Mouse (Mus musculus) lung, adult 18-20 months (tissue): Measurements from ENCODE around the gene Tgfbr3.

ENCODE experiments used
- DNase-seq, 2 experiments: peaks; one replicate each; pipeline ENCODE4 v3.0.0; 2022; ENCODE audit warnings: mixed read lengths in 2 of 2

Tgfbr3 gene

DNA sequence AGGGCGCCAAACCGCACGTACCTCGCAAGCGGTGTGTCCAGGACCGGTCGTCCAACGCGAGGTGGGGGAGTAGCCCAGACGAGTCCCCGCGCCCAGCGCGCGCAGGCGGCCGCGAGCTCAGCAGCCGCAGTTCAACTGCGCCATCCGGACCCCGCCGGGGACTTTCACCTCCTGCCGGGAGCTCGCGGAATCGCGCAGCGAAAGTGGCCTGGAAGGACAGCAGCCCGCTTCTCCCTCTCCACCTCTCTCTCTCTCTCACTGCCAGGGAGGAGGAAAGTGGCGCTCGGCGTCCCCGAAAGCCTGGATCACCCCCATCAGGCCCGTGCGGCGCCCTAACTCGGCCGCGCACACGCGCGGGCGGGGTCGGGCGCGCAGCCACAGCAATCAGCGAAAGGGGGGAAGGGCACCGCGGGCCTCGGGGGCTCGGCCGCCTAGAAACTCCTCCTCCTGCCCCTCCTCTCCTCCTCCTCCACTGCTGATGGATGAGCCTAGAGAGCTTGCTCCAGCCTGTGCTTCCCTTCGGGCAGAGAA, at the start of gene Tgfbr3:
TSS of gene Tgfbr3 (minus strand) at position 396 of the 531 bp plus-strand sequence.
- peak; percentile 85 to 89 for DNase-seq

DNA sequence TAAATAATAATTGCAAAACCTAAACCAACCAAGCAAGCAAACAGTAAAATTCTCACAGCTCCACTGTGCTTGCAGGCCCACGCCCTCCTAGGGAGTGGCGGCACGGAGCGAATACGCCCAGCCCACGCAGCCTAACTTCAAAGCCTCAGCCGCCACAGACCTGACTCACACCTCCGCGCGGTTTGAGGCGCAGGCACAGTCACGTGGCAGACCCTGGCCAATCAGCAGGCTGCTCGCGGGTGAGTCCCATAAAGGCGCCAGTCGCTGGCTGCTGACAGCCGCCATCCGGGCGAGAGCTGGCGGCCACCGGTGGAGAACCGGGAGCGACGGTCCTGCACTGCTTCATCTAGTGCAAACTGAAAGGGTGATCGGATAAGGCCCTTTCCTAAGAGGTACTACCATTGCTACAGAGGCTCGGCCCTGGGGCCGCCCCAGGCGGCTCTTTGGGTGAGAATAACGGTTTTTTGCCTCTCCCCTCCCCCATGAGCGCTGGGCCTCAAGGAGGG, 41.5 kb upstream of the Tgfbr3 start, which contains the start of gene Brdt:
TSS of gene Brdt (plus strand) at position 244 of the 506 bp plus-strand sequence.
- DNase-seq, result no peak

DNA sequence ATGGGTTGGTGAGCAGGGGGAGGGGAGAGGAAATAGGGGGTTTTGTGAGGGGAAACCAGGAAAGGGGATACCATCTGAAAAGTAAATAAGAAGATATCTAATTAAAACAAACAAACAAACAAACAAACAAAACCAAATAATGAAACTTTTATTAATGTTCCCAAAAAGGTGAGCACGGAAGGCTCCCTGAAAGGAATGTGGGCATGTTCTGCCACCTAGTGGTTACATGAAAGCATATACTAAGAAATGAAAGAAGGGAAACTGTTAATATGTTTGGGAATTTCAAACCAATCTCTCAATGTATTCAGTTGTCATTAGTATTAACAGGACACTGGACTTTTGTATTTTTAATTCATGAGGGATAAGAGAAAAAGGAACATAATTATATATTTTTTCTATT, 31.3 kb upstream of the Tgfbr3 start:
- peak in 1 of 2 experiments; percentile 29 for DNase-seq

DNA sequence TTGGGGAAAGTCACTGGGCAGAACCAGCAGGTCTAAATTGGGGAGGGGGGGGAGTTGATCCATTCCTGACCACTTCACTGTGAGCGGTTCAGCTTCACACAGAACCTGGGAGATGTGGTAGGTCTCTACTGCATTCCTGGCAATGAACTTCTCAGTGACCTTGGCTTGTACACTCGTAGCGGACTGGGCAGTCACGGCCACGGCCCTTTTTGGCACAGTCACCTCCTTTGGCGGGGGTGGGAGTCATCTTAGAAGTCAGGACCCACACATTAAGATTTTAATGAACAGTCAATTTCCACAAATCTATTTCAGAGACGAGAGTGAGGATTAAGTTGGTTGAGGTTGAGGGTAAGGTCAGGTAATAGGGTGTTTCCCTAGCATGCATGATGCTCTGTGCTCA, 27.7 kb upstream of the Tgfbr3 start:
- DNase-seq, result no peak

DNA sequence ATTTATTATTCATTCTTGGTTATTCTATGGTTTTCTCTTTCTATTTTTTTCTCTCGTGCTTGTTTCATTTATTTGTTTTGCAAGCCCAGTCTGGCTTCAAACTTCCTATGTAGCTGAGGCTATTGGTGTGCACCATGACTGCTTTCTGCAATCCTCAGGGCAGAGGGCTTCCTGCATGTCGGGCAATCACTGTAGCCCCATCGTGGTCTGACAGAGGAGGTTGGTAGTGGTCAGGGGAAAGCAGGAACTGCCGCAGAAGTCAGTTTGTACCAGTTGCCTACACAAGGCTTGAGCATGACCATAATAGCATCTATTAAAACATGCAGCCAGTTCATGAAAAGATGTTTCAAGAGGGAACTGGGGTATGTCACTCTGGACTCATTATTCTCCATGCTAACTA, 18.0 kb upstream of the Tgfbr3 start:
- no peak for DNase-seq

DNA sequence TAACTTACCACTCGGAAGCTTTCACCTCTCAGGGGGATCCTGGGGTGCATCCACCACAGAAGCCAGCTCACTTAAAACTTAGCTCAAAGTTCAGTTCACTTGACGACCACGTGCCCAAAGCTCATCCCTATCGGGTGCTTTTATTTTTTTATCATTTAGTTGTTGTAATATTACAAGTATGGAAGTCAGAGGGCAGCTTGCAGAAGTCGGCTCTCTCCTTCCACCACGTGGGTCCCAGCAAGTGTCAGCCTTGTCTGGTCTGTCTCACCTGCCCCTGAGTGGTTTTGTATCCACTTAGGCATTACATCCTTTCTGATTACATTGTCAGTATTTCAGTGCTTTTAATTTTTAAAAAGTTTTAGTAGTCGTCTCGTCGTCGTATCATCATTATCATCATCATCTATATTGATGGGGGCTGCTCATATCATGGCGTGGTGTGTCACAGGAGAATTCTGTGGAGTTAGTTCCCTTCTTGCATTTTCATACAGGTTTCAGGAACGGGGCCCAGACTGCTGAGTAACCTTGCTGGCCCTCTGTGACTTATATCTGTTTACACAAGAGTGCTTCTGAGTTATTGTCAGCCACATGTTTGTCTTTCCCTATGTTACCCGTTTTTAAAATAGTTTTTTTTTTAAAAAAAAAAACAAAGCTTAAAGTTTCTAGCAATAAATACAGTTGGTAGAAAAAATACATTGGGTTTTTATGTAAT, 14.8 kb upstream of the Tgfbr3 start:
- DNase-seq, result no peak

DNA sequence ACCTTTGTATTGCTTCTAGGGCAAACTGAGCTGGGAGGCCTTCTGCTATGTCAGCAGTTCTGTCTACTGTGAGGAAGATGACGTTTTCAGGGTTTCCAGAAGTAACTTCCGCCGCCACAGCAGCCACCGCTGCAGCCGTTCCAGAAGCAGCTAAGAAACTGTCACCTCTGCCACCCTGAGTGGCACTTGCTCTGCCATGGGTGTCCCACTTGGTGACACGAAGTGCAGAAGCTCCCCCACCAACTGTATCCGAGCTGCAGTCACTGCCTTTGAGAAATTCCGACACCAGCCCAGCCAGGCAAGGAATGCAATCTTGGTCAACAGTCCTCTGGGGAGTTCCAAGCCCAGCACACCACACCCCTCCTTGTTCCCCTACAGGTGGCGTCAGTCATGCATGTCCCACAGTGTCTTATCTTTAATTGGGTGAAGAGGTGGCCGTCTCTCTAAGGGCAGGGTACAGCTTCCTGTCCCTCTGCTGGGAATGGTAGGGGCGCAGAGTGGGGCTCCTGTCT, 14.0 kb upstream of the Tgfbr3 start:
- peak in 1 of 2 experiments; percentile 34 for DNase-seq

DNA sequence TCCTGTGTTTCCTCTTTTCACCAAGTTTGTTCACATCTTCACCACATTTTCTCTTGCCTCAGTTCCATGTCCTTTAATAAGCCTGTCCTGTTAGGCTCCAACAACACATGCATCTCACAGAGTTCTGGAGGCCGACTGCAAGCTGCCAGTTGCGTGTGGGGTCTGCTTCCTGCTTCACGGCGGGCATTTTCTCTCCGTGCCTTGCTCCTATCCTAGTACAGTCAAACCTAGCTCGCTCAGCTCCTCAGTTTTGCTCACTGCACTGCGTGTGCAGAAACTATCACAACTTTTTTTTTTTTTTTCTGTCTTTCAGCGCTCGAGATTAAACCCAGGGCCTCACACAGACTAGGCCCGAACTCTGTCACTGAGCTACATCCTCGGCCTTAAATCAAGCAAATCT, 9.4 kb upstream of the Tgfbr3 start:
- no peak for DNase-seq

DNA sequence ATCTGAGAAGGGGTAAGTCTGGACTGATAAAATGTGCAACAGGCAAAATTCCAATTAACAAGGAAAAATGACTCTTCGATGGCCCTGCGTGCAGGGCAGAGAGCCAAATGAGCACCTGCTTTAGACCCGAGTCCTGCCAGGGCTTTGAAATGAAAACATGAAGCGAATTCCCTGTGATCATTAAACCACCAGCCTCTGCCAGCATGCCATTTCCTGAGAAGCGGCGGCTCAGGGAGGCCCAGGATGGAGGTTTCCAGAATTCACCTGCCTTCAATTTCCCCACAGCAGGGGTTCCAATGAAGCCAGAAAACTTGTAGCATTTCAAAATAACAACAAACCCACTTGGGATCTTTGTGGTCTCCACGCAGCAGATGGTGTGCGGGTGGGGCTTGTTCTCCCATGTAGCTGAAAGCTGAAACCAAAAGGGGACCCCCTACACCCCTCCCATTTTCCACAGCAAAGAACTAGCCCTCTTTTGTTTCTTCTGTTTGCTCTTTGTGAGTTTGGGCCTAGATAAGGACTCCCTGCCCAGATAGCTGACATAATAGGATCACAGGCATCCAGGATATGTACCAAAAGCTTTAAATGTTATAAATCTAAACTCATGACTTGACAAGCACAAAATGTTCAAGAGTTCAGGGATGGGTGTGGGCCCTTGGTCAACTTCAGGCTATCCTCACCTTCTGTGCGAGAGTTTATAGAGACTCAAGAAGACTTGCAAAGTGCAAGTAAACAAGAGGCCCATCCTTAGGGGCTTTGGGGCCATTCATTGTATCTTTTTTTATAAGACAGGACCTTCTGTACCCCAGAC, 7.3 kb upstream of the Tgfbr3 start:
- no peak for DNase-seq

DNA sequence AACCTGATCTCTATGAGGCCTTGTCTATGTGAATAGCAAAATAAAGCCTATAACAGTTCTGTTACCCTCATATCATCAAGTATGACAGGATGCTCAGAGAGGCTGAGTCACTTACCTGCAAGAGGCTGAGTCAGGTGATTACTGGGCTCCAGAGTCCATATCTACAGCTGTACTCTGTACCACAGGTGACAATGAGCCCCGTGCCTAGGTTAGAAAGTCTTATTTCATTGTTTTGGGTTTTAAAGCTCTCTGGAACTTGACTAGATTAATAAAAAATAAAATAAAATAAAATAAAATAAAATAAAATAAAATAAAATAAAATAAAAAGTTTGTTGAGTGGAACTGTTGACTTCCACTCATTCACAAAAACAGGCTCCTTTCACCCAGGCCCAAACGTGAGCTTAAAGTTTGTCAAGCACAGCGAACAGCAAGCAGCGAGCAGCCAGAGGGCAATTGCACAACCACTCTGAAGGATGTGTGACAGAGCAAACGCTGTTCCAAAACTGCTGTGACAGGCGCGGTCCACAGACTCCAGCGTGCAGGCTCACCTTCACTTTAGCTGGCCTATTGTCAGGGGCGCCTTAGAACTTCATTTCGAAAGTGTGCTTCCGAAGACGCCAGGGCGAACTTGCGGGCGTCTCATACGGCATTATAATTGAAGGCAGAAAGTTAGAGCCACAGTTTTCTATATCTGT, 6.5 kb upstream of the Tgfbr3 start:
- peak in 1 of 2 experiments; percentile 52 for DNase-seq

DNA sequence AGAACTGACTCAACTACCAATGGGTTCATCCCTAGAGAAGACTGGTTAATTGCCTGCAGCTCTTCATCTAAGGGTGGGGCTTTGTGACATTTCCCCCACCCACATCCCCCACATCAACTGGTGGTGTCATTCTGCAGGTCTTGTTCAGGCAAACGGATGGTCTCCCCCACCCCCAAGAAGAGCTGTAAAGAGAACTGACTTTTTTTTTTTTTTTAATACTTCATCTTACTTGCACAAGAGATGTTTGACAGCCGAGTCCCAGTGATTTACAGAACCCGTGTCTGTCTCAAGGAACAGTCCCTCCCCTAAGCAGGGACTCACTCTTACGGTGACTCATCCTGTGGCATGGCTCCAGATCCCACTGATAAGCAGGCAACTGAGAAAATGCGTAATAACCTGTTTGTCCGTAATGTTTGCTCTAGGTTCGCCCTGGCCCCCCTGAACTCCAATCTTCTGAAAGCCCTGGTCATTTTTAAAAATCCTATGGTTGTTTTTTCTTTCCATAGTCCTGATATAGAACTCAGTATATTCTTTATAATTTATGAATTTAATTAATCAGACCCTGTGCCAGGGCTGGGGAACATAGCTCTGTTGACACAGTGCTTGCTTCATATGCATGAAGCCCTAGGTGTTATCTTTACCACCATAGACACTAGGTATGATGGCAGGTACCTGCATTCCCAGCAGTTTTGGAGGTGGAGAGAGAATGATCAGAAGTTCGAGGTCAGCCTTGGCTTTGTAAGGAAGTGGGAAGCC, 5.8 kb upstream of the Tgfbr3 start:
- DNase-seq, result peak; percentile 58 to 70

DNA sequence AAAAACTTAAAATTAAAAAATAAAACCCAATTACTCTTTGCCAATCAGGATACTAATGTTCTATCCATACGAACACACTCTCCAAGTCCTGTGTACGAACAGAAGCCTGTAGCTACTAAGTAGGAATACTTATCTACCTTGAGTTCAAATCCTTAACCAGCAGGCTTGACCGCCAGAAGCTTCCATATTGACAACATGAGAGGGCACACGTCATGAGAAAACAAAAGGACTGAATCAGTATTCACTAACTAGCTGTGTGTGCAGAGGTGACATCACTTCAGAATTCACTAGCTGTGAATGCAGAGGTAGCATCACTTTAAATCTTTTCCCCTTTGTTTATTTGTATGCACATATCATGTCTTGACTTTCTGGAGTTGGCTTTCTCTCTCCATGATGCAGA, 4.6 kb upstream of the Tgfbr3 start:
- no peak for DNase-seq

DNA sequence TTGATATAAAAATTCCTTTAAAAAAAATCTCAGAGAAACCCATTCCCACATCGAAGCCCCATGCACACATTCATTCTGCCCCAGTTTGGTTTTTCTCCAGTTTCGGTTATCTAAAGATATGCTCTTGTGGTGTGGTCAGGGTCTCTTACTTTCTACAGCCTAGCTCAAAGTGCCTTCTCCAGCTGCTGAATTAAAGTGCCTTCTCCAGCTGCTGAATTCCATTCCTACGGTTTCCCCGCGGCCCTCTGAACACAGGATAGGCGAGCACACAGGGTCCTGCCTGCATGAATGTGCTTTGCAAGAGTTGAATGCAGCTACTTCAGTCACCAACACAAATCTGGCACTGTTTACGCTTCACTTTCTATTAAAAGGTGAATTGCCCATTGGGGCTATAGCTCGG, 557 bp upstream of the Tgfbr3 start:
- no peak for DNase-seq

DNA sequence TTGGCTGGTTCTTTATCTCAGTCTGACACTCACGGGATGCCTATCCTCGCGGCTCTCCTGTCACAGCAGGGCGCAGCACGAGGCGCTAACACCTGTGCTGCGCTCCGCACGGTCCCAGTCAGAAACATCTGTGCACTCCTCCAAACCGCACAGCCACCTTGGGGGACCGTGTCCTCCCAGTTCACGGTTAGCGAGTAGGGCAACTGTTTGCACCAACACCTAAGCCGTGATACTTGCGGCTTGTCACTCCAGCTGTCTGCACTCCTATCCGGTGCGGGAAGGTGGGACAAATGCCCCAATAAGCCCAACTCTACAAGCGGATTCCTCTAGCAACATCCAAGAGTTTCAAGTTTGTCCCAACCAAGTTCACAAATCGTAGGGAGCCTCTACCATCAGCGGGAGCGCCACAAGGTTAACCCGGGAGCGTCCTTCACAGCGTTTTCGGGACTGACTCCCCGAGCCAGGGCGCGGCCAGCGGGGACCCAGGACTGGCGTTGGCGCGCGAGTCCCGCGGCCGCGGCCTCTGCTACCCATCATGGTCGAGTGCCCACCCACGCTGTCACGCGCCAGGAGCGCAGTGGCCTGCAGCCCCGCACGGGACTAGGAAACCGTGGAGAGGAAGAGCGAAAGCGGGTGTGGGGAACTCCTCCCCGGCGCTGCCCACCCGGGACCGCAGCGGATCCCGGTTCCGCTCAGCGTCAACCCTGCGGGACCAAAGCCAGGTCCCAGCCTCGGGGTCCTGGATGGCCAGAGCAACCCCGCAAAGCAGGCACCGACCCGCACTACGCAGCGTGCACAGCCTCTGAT, 799 bp downstream of the Tgfbr3 start:
- peak in 1 of 2 experiments; percentile 40 for DNase-seq

DNA sequence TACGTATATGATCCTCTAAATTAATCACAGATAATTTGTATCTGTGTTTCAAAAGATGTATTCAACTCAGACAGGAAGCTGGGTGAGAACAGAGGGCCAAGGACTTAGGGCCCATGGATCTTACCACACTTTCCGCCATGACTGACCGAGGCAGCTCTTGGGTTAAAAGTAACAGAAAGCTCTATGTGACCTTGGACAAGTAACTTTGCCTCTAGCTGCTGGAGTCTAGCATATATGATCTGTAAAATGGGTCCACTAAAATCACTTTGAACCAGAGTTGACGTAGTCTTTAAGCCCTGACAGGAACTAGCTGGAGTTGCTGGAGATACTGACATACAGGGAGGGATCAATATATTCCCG, 1.5 kb downstream of the Tgfbr3 start:
- DNase-seq, result no peak

DNA sequence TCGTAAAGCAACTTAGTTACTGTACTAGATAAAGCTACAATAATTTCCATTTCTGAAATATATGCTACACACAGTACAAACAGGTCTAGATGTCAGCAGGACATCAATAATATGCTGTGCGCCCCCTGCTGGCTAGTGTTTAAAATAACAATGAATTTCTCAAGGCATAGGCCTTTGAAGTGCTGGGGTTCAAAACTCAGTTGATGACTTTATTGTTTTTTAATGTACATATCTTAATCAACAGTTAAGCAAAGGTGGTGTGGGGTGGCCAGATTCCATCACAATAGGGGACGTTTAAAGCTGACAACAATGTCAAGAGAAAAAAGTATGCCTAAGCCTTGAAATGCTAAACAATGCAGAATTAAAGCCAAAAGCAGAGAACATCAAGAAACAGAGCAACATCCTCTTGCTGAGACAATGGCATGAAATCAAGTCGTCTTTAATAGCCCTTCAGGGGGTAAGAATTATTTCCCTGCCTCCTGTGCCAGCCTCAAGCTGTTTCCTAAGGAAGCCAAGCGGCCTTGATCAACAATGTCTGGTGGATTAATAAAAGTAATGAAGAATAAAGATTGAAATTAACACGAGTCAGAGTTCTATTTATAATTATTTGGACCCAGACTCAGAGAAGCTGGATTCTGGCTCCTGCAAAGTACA, 2.0 kb downstream of the Tgfbr3 start:
- peak; percentile 60 to 73 for DNase-seq

DNA sequence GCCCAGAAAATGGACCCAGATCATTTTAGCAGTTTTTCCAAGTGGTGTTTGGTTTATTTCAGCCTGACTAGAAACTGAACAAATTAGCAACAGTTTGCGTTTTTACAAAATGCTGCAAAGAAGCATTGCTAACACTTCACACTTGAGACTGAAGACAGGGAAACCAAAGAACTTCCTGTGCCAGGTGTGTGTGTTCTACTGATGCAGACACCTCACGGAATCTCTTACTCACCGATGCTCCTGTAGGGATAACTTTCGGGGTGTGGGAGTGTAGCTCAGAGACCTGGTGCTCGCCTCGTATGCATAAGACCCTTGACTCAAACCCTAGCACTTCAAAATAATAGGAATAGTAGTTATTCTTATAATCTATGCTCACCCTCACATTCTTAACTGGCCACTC, 3.9 kb downstream of the Tgfbr3 start:
- DNase-seq, result no peak

DNA sequence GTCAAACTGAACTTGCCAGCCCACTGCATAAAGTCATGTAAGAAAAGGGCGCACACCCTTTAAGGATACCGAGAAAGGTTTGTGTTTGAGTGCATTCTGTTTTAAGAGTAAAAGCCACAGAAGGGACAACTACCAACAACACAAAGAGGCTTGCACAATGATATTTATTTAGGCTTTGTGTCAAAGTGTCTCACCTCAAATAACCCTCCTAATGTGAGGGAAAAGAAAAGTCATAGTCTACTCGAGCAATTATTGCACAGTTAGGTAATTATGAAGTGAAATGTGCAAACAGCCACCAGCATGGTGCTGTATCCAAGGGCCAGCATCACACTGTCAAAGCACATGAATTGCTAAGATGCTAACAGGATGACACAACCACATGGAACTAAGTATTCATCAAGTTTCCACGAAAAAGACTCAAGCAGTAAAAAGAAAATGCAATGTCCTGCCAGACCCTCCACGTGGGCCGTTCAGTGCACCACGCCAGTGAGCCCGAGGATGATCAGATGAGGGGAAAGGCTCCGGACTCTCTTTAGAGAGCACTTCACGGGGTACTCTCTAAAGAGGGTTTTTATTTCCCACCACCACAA, 5.4 kb downstream of the Tgfbr3 start:
- DNase-seq, result peak in 1 of 2 experiments; percentile 44

DNA sequence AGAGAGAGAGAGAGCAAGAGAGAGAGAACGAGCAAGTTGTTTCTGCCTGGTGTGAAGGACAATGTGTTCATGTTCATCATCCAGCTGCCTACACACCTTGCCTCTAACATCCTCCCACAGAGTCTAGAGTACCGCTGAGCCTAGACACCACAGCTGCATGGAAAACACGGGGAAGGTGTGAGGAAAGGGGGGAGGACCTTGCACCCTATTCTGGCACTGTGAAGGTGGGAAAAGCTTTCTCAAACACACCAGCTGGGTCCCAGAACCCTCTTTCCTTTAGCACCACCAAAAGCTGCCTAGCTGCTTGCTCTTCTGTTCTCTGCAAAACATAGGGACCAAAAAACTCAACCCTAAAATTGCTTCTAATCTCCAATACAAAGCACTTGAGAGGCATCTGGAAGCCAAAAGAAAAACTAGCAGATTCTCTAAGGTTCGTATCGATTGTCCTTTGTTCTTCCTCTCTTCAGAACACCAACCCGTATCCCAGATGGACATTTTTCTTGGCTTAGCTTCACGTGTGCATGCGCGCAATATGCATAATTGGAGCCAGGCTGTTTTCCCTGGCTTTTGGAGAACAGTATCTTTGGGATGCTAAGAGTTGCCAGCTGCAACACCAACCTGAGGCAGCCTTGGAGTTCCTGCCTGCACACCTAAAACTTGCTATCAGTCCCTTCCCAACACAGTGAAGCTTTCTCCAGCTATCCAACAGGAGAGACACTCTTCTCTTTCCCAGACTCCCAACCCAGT, 6.7 kb downstream of the Tgfbr3 start:
- no peak for DNase-seq

DNA sequence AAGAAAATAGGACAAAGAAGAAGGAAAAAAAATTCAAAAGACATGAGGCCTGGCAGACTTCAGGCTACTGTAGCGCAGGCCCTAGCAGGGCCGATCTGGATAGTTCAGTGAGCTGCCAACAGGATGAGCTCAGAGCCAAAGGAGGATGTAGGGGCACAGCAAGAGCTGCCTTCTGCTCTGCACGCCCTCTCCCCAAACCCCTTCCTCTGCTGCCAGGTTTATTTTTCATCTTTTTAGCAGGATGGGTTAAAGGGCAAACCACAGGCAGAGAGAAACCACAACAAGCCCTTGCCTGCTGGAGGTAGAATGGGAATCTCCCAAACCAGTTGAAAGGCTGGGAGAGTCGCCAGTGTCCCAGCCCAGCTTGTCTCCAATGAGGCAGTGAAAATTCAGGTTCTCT, 10.2 kb downstream of the Tgfbr3 start:
- no peak for DNase-seq
